Mouse (Mus musculus) liver, embryonic 14.5 days (tissue): ENCODE measurements around the gene Igfbp2. TPM values are rescaled to one million over a fixed set of nuclear protein-coding genes. Genes with fewer than 3 reads are reported as not detected.

Experiments used
- ATAC-seq: fragments of 200-750 bp; cut with Nextera tagmentation; 2 replicates; pipeline ENCODE4 v1.8.0; 2017; ENCODE audit warnings: moderate number of reproducible peaks, mild to moderate bottlenecking, moderate library complexity; ENCODE audit not compliant: insufficient read depth
- DNase-seq, 3 experiments: peaks; one replicate each; pipeline ENCODE4 v3.0.0-alpha.2; 2012 to 2013; ENCODE audit warnings: low read depth in 3 of 3, low spot score in 3 of 3
- H3K27ac ChIP-seq: fragments of 300-500 bp; sonication (generic); 2 replicates; pipeline ENCODE4 v1.5.1; 2014; ENCODE audit warnings: moderate library complexity, mild to moderate bottlenecking, control low read depth, inconsistent platforms
- H3K27me3 ChIP-seq: fragments of 300-500 bp; sonication (generic); 2 replicates; pipeline ENCODE4 v1.6.1; 2014; ENCODE audit warnings: mild to moderate bottlenecking, low read length, moderate library complexity; ENCODE audit not compliant: control insufficient read depth, insufficient read depth
- H3K36me3 ChIP-seq: fragments of 300-500 bp; sonication (generic); replicated peaks from 2 replicates; pipeline ENCODE4 v1.6.1; 2014; ENCODE audit warnings: low read depth; ENCODE audit not compliant: control insufficient read depth, insufficient read depth
- H3K4me1 ChIP-seq, 2 experiments: fragments of 200-500 bp in 1 of 2; fragments of 300-500 bp in 1 of 2; sonication (generic) in 1 of 2; replicated peaks; 2 replicates each; pipeline ENCODE4 v1.6.1; 2012 to 2014; ENCODE audit warnings: antibody characterized with exemption in 1 of 2, inconsistent platforms in 1 of 2, low read length in 1 of 2; ENCODE audit not compliant: control insufficient read depth in 2 of 2, insufficient read depth in 2 of 2
- H3K4me2 ChIP-seq: fragments of 300-500 bp; sonication (generic); 2 replicates; pipeline ENCODE4 v1.6.1; 2014; ENCODE audit warnings: low read depth, mild to moderate bottlenecking, control low read depth, moderate library complexity
- H3K4me3 ChIP-seq, 2 experiments: fragments of 200-500 bp in 1 of 2; fragments of 300-500 bp in 1 of 2; sonication (generic) in 1 of 2; 2 replicates each; pipeline ENCODE4 v1.5.1; 2012 to 2014; ENCODE audit warnings: low read depth in 2 of 2, low read length in 2 of 2, mild to moderate bottlenecking in 2 of 2, control low read depth in 1 of 2, inconsistent platforms in 1 of 2, moderate library complexity in 1 of 2; ENCODE audit not compliant: insufficient read depth in 1 of 2
- H3K9ac ChIP-seq: fragments of 300-500 bp; sonication (generic); replicated peaks from 2 replicates; pipeline ENCODE4 v1.6.1; 2014; ENCODE audit warnings: mild to moderate bottlenecking, control low read depth, moderate library complexity
- H3K9me3 ChIP-seq: fragments of 300-500 bp; sonication (generic); 2 replicates; pipeline ENCODE4 v1.6.1; 2016; ENCODE audit warnings: low read length, mixed read lengths; ENCODE audit not compliant: control insufficient read depth
- CTCF ChIP-seq: IDR thresholded peaks from 2 replicates; pipeline ENCODE4 v1.5.1; 2016; ENCODE audit warnings: antibody characterized with exemption, low read depth, control low read depth
- EP300 ChIP-seq: IDR thresholded peaks from 2 replicates; pipeline ENCODE4 v1.6.1; 2016; ENCODE audit warnings: antibody characterized with exemption, low read depth
- WGBS: fragments of 180-500 bp; shearing (Covaris S2); extraction: QIAGEN DNeasy Blood & Tissue Kit; methylation state at CpG from one replicate; pipeline ENCODE4 v1.1.7; 2014; ENCODE audit not compliant: insufficient replicate concordance; 5-methylcytosine and 5-hydroxymethylcytosine counted together
- polyA plus RNA-seq, 2 experiments: library from polyadenylated mRNA; depleted of rRNA in 1 of 2; stranded (reverse) in 1 of 2; unstranded in 1 of 2; fragments of >200 nt; fragmentation: Nextera tagmentation in 1 of 2; extraction: Ambion mirVana in 1 of 2; gene quantifications; 2 replicates each; pipeline versions ENCODE4 v1.2.1 to v1.2.3; 2012 to 2014

Gene Igfbp2
- polyA plus RNA-seq, 2 experiments, result 2.3 to 2.4 TPM

- Histone ChIP-seq H3K9ac (no peak overlapping the region), H3K27ac (no peak overlapping the region), H3K4me1 (no peaks in the 10 kb centered on the region), H3K9me3 (no peaks in the 10 kb centered on the region), H3K36me3 (no peaks in the 10 kb centered on the region), H3K4me2 (peak overlapping the region; percentile 58), H3K4me3 (peak overlapping the region in 1 of 2 experiments; percentile 35; a peak in 3 of 4 replicates), H3K27me3 (peaks cover 49% of the 10 kb centered on the region)
- ATAC-seq (no peak), DNase-seq (no peak)
- TF ChIP-seq CTCF (no peak), EP300 (no peak)
- under 1% methylated on average over 35 of the region's 37 CpGs for WGBS
Observed at GRCm38 (mm10) chr1:72824707-72825101, 401 bp downstream of the Igfbp2 start.

- H3K27ac ChIP-seq, result no peak overlapping the region
- TF ChIP-seq EP300 (no peak), CTCF (no peak)
- no peak overlapping the region; the same call in 1 of the 2 replicates for H3K4me2 ChIP-seq
- no peak overlapping the region for H3K9ac ChIP-seq
- no peaks in the 10 kb centered on the region for H3K9me3 ChIP-seq
- H3K4me1 ChIP-seq, result no peaks in the 10 kb centered on the region
- ATAC-seq, result no peak
- H3K27me3 ChIP-seq, result peaks cover 49% of the 10 kb centered on the region
- no peak overlapping the region for H3K4me3 ChIP-seq
- DNase-seq, result no peak
- 2% methylated on average over 20 of the region's 20 CpGs for WGBS
- no peaks in the 10 kb centered on the region for H3K36me3 ChIP-seq
Observed at GRCm38 (mm10) chr1:72825286-72825685, 983 bp downstream of the Igfbp2 start.

GRCm38 (mm10) chr1:72825921-72826320, 1.6 kb downstream of the Igfbp2 start:
- H3K4me2 ChIP-seq, result no peak overlapping the region
- 15% methylated on average over 4 of the region's 4 CpGs for WGBS
- no peak for TF ChIP-seq CTCF
- TF ChIP-seq EP300, result no peak
- no peak overlapping the region for H3K4me3 ChIP-seq
- DNase-seq (no peak), ATAC-seq (no peak)
- H3K27ac ChIP-seq, result no peak overlapping the region
- no peaks in the 10 kb centered on the region for H3K4me1 ChIP-seq
- no peak overlapping the region for H3K9ac ChIP-seq
- H3K36me3 ChIP-seq, result no peaks in the 10 kb centered on the region
- H3K27me3 ChIP-seq, result peaks cover 49% of the 10 kb centered on the region
- H3K9me3 ChIP-seq, result no peaks in the 10 kb centered on the region

GRCm38 (mm10) chr1:72826446-72826845, 2.1 kb downstream of the Igfbp2 start:
- TF ChIP-seq CTCF, result no peak
- TF ChIP-seq EP300, result no peak
- no peak for DNase-seq
- Histone ChIP-seq H3K9me3 (no peaks in the 10 kb centered on the region), H3K27ac (no peak overlapping the region), H3K4me1 (no peaks in the 10 kb centered on the region), H3K4me2 (no peak overlapping the region), H3K27me3 (peaks cover 49% of the 10 kb centered on the region), H3K36me3 (no peaks in the 10 kb centered on the region), H3K4me3 (no peak overlapping the region), H3K9ac (no peak overlapping the region)
- WGBS, result 8% methylated on average over 6 of the region's 6 CpGs
- no peak for ATAC-seq

GRCm38 (mm10) chr1:72826931-72827330, 2.6 kb downstream of the Igfbp2 start:
- ATAC-seq (no peak), DNase-seq (no peak)
- H3K27ac ChIP-seq, result no peak overlapping the region
- TF ChIP-seq EP300 (no peak), CTCF (no peak)
- no peaks in the 10 kb centered on the region for H3K4me1 ChIP-seq
- H3K27me3 ChIP-seq, result peaks cover 49% of the 10 kb centered on the region
- H3K4me2 ChIP-seq, result no peak overlapping the region
- no peak overlapping the region for H3K9ac ChIP-seq
- no peaks in the 10 kb centered on the region for H3K36me3 ChIP-seq
- H3K9me3 ChIP-seq, result no peaks in the 10 kb centered on the region
- no peak overlapping the region for H3K4me3 ChIP-seq
- 8% methylated on average over 7 of the region's 7 CpGs for WGBS
